Mouse (Mus musculus) ES-E14 (cell line): ENCODE measurements around the gene Hoxb3.

Source experiments
- HCFC1 ChIP-seq: IDR thresholded peaks from 2 replicates; pipeline ENCODE4 v1.6.1; 2012; ENCODE audit warnings: low read length, inconsistent platforms, borderline replicate concordance; ENCODE audit not compliant: insufficient read depth
- ZC3H11A ChIP-seq: IDR thresholded peaks from 2 replicates; pipeline ENCODE4 v1.6.1; 2012; ENCODE audit warnings: low read depth, mild to moderate bottlenecking, inconsistent platforms, low read length, borderline replicate concordance
- ZNF384 ChIP-seq: IDR thresholded peaks from 2 replicates; pipeline ENCODE4 v1.6.1; 2012; ENCODE audit warnings: low read depth, low read length, inconsistent platforms

- TF ChIP-seq ZC3H11A (no peak), ZNF384 (no peak), HCFC1 (no peak)
These were observed 25.7 kb upstream of the Hoxb3 start for GRCm38 (mm10) chr11:96297428-96297827.
